Mouse (Mus musculus) CH12.LX (cell line): ENCODE data around the gene Mdga1. TPM values are rescaled to one million over a fixed set of nuclear protein-coding genes. Genes with fewer than 3 reads are reported as not detected.

Source experiments
- DNase-seq: peaks from one replicate; pipeline ENCODE4 v3.0.0-alpha.2; 2013; ENCODE audit errors: extremely low read depth
- H3K27ac ChIP-seq: 2 replicates; pipeline ENCODE4 v1.5.1; 2012; ENCODE audit warnings: low read depth, mild to moderate bottlenecking, control low read depth, moderate library complexity; ENCODE audit not compliant: insufficient read depth
- H3K27me3 ChIP-seq: replicated peaks from 2 replicates; pipeline ENCODE3; 2012; ENCODE audit warnings: inconsistent platforms
- H3K36me3 ChIP-seq, 2 experiments: replicated peaks in 1 of 2; 2 replicates each; pipeline versions ENCODE3 to v1.6.1; 2012; ENCODE audit warnings: inconsistent platforms in 1 of 2, low read length in 1 of 2, mild to moderate bottlenecking in 1 of 2, mixed read lengths in 1 of 2, moderate library complexity in 1 of 2; ENCODE audit not compliant: control insufficient read depth in 1 of 2, insufficient read depth in 1 of 2
- H3K4me1 ChIP-seq, 2 experiments: 2 replicates each; pipeline ENCODE4 v1.6.1; 2012; ENCODE audit warnings: inconsistent platforms in 1 of 2, moderate library complexity in 1 of 2; ENCODE audit not compliant: insufficient read depth in 2 of 2, control insufficient read depth in 1 of 2
- H3K4me2 ChIP-seq: 2 replicates; pipeline ENCODE4 v1.6.1; 2012; ENCODE audit warnings: low read depth, mild to moderate bottlenecking, control low read depth; ENCODE audit not compliant: poor library complexity, insufficient read depth, severe bottlenecking
- H3K4me3 ChIP-seq, 3 experiments: fragments of 150-350 bp in 1 of 3; sonication (generic) in 1 of 3; replicated peaks in 1 of 3; 2 replicates each; pipeline versions ENCODE3 to v1.5.1; 2011 to 2012; ENCODE audit warnings: low read depth in 2 of 3, low read length in 2 of 3, mild to moderate bottlenecking in 2 of 3, moderate library complexity in 2 of 3, control low read depth in 1 of 3, improper control_type of control experiment in 1 of 3, inconsistent platforms in 1 of 3, mixed read lengths in 1 of 3; ENCODE audit not compliant: poor library complexity in 1 of 3
- H3K79me2 ChIP-seq: replicated peaks from 2 replicates; pipeline ENCODE4 v1.6.1; 2012; ENCODE audit warnings: mild to moderate bottlenecking, moderate library complexity; ENCODE audit not compliant: control insufficient read depth, poor library complexity, insufficient read depth, severe bottlenecking; ENCODE audit errors: extremely low read depth
- H3K9ac ChIP-seq: 2 replicates; pipeline ENCODE4 v1.6.1; 2012; ENCODE audit warnings: low read depth, mild to moderate bottlenecking, control low read depth, moderate library complexity; ENCODE audit not compliant: insufficient read depth
- H3K9me3 ChIP-seq: replicated peaks from 2 replicates; pipeline ENCODE3; 2012; ENCODE audit warnings: low read length, inconsistent platforms, mixed read lengths
- BHLHE40 ChIP-seq: IDR thresholded peaks from 2 replicates; pipeline ENCODE4 v1.6.1; 2011; ENCODE audit warnings: mild to moderate bottlenecking, low read depth, low read length, improper control_type of control experiment
- CHD1 ChIP-seq: IDR thresholded peaks from 2 replicates; pipeline ENCODE4 v1.6.1; 2012; ENCODE audit warnings: low read depth, low read length, improper control_type of control experiment, inconsistent platforms
- CTCF ChIP-seq, 2 experiments: IDR thresholded peaks in 1 of 2; conservative IDR thresholded peaks in 1 of 2; 2 replicates each; pipeline ENCODE4 v1.5.1; 2011 to 2012; ENCODE audit warnings: low read depth in 2 of 2, low read length in 2 of 2, improper control_type of control experiment in 1 of 2, inconsistent platforms in 1 of 2, mild to moderate bottlenecking in 1 of 2, moderate library complexity in 1 of 2
- ELF1 ChIP-seq: IDR thresholded peaks from 2 replicates; pipeline ENCODE4 v1.6.1; 2014; ENCODE audit warnings: low read depth, mild to moderate bottlenecking, inconsistent platforms, low read length, improper control_type of control experiment
- HCFC1 ChIP-seq: IDR thresholded peaks from 2 replicates; pipeline ENCODE4 v1.6.1; 2012; ENCODE audit warnings: low read depth, mild to moderate bottlenecking, inconsistent platforms, low read length, improper control_type of control experiment
- MAX ChIP-seq: IDR thresholded peaks from 2 replicates; pipeline ENCODE4 v1.6.1; 2011; ENCODE audit warnings: low read length, improper control_type of control experiment
- MAZ ChIP-seq: IDR thresholded peaks from 2 replicates; pipeline ENCODE4 v1.6.1; 2012; ENCODE audit warnings: low read depth, mild to moderate bottlenecking, inconsistent platforms, low read length, improper control_type of control experiment, moderate library complexity
- MEF2A ChIP-seq: IDR thresholded peaks from 2 replicates; pipeline ENCODE4 v1.6.1; 2014; ENCODE audit warnings: low read depth, mild to moderate bottlenecking, inconsistent platforms, low read length, improper control_type of control experiment, borderline replicate concordance
- MXI1 ChIP-seq: IDR thresholded peaks from 2 replicates; pipeline ENCODE4 v1.6.1; 2011; ENCODE audit warnings: mild to moderate bottlenecking, low read depth, low read length, improper control_type of control experiment
- POLR2A ChIP-seq: IDR thresholded peaks from 2 replicates; pipeline ENCODE4 v1.6.1; 2011; ENCODE audit warnings: low read depth, mild to moderate bottlenecking, improper control_type of control experiment, low read length
- TBP ChIP-seq: conservative IDR thresholded peaks from 2 replicates; pipeline ENCODE4 v1.6.1; 2011; ENCODE audit warnings: low read depth, low read length, improper control_type of control experiment
- TCF12 ChIP-seq: IDR thresholded peaks from 2 replicates; pipeline ENCODE4 v1.6.1; 2014; ENCODE audit warnings: low read depth, mild to moderate bottlenecking, inconsistent platforms, low read length, improper control_type of control experiment
- UBTF ChIP-seq: IDR thresholded peaks from 2 replicates; pipeline ENCODE4 v1.6.1; 2012; ENCODE audit warnings: low read depth, mild to moderate bottlenecking, inconsistent platforms, low read length, improper control_type of control experiment, moderate library complexity
- USF2 ChIP-seq: conservative IDR thresholded peaks from 2 replicates; pipeline ENCODE4 v1.6.1; 2011; ENCODE audit warnings: low read depth, low read length, improper control_type of control experiment
- ZC3H11A ChIP-seq: IDR thresholded peaks from 2 replicates; pipeline ENCODE4 v1.6.1; 2012; ENCODE audit warnings: low read depth, mild to moderate bottlenecking, inconsistent platforms, low read length, improper control_type of control experiment
- ZKSCAN1 ChIP-seq: IDR thresholded peaks from 2 replicates; pipeline ENCODE4 v1.6.1; 2012; ENCODE audit warnings: low read depth, inconsistent platforms, low read length, improper control_type of control experiment, borderline replicate concordance
- dilution Hi-C: fragments of 300-500 bp; cut with MboI; formaldehyde crosslinking; loops from 2 replicates; pipeline ENCODE4 v1.14.3; 2020; ENCODE audit warnings: low sequenced_read_pairs; ENCODE audit not compliant: extremely low pct_unique_long_range_greater_than_20kb, extremely low pct_ligation_motif_present
- in situ Hi-C: fragments of 300-500 bp; cut with MboI; formaldehyde crosslinking; loops from 3 replicates; pipeline ENCODE4 v1.14.3; 2019; ENCODE audit warnings: low sequenced_read_pairs, low pct_ligation_motif_present, low pct_unique_long_range_greater_than_20kb, mixed read lengths
- polyA plus RNA-seq: library from polyadenylated mRNA; unstranded; fragments of >175 nt; gene quantifications from 2 replicates; pipeline ENCODE4 v1.2.1, GENCODE M21; 2012; ENCODE audit warnings: low read depth; ENCODE audit not compliant: insufficient read length
- total RNA-seq, 2 experiments: library from RNA; depleted of rRNA; stranded (reverse); fragments of 300-350 nt in 1 of 2; fragments of >200 nt in 1 of 2; gene quantifications; 2 replicates each; pipeline ENCODE4 v1.2.3; 2012 to 2014

Mdga1 gene
- total and polyA plus RNA-seq, 3 experiments = 0.29 to 0.39 (median 0.38) TPM

DNA sequence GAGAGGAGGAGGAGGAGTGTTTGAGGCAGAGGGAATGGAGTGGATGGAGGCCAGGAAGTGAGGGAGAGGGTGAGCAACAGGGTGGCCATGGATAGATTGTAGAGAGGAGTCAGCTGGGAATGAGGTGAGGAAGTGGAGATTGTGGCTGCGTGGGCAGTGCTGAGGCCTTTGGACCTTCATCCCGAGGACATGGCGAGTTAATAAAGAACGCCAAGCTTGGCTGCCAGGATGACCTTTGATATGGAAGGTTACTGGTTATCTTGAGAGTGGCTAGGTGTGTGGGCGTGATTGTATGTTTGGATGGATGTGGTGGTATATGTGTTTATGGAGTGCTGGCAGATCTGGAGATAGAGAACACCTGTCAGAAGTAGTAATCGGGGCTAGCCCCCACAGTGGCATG is 38.0 kb upstream of the Mdga1 start:
- no peaks in the 10 kb centered on the region for H3K9me3 ChIP-seq
- no peak overlapping the region for H3K9ac ChIP-seq
- peaks cover 6 to 38% of the 10 kb centered on the region in 2 experiments; a peak in 3 of 4 replicates for H3K4me1 ChIP-seq
- no peaks in the 10 kb centered on the region for H3K27me3 ChIP-seq
- peaks cover 0 to 33% of the 10 kb centered on the region in 2 experiments for H3K36me3 ChIP-seq
- in situ Hi-C loops = no loop called here
- TF ChIP-seq ZKSCAN1 (no peak), MAZ (no peak), ELF1 (no peak), TCF12 (no peak), HCFC1 (no peak), ZC3H11A (no peak), CTCF (conservative IDR thresholded peaks at IDR 0.05 in 1 of 2, IDR thresholded peaks at IDR 0.05 in 1 of 2; ENCODE audit: low read depth in 2 of 2, low read length in 2 of 2) (no peak), UBTF (no peak), MXI1 (no peak), USF2 (no peak)
- no peak overlapping the region for H3K27ac ChIP-seq
- no peak overlapping the region for H3K4me3 ChIP-seq
- H3K79me2 ChIP-seq = peaks cover 12% of the 10 kb centered on the region
- DNase-seq = no peak
- no peak overlapping the region for H3K4me2 ChIP-seq
- dilution Hi-C loops = no loop called here

GRCm38 (mm10) chr17:30006877-30007276 is 37.0 kb upstream of the Mdga1 start:
- Histone ChIP-seq H3K9ac (no peak overlapping the region), H3K4me3 (no peak overlapping the region), H3K79me2 (peaks cover 11% of the 10 kb centered on the region), H3K27me3 (no peaks in the 10 kb centered on the region), H3K4me1 (peaks cover 6 to 38% of the 10 kb centered on the region in 2 experiments; a peak in 3 of 4 replicates), H3K27ac (no peak overlapping the region), H3K9me3 (no peaks in the 10 kb centered on the region), H3K36me3 (peaks cover 0 to 26% of the 10 kb centered on the region in 2 experiments), H3K4me2 (no peak overlapping the region)
- dilution Hi-C loops = no loop called here
- no peak for TF ChIP-seq POLR2A
- TF ChIP-seq CHD1 = no peak
- no peak for TF ChIP-seq MAX
- no peak for TF ChIP-seq MXI1
- TF ChIP-seq MEF2A = no peak
- no peak for TF ChIP-seq BHLHE40
- TF ChIP-seq TBP = no peak
- TF ChIP-seq CTCF (conservative IDR thresholded peaks at IDR 0.05 in 1 of 2, IDR thresholded peaks at IDR 0.05 in 1 of 2; ENCODE audit: low read depth in 2 of 2, low read length in 2 of 2) = no peak
- no peak for DNase-seq
- in situ Hi-C loops = no loop called here
